Mouse (Mus musculus) CH12.LX (cell line): Measurements from ENCODE around the gene Tspan5.

Experiments used
- CTCF ChIP-seq, 2 experiments: IDR thresholded peaks in 1 of 2; conservative IDR thresholded peaks in 1 of 2; 2 replicates each; pipeline ENCODE4 v1.5.1; 2011 to 2012; ENCODE audit warnings: low read depth in 2 of 2, low read length in 2 of 2, improper control_type of control experiment in 1 of 2, inconsistent platforms in 1 of 2, mild to moderate bottlenecking in 1 of 2, moderate library complexity in 1 of 2
- E2F4 ChIP-seq: IDR thresholded peaks from 2 replicates; pipeline ENCODE4 v1.6.1; 2011; ENCODE audit warnings: low read depth, low read length, improper control_type of control experiment; ENCODE audit not compliant: insufficient replicate concordance
- EP300 ChIP-seq: IDR thresholded peaks from 2 replicates; pipeline ENCODE4 v1.6.1; 2011; ENCODE audit warnings: low read length, improper control_type of control experiment
- HCFC1 ChIP-seq: IDR thresholded peaks from 2 replicates; pipeline ENCODE4 v1.6.1; 2012; ENCODE audit warnings: low read depth, mild to moderate bottlenecking, inconsistent platforms, low read length, improper control_type of control experiment
- JUN ChIP-seq: IDR thresholded peaks from 2 replicates; pipeline ENCODE4 v1.6.1; 2011; ENCODE audit warnings: low read depth, mild to moderate bottlenecking, low read length, improper control_type of control experiment, moderate library complexity; ENCODE audit not compliant: insufficient read depth
- MXI1 ChIP-seq: IDR thresholded peaks from 2 replicates; pipeline ENCODE4 v1.6.1; 2011; ENCODE audit warnings: mild to moderate bottlenecking, low read depth, low read length, improper control_type of control experiment
- NELFE ChIP-seq: IDR thresholded peaks from 2 replicates; pipeline ENCODE4 v1.6.1; 2011; ENCODE audit warnings: low read depth, low read length, improper control_type of control experiment
- POLR2A ChIP-seq: IDR thresholded peaks from 2 replicates; pipeline ENCODE4 v1.6.1; 2011; ENCODE audit warnings: low read depth, mild to moderate bottlenecking, improper control_type of control experiment, low read length
- TCF12 ChIP-seq: IDR thresholded peaks from 2 replicates; pipeline ENCODE4 v1.6.1; 2014; ENCODE audit warnings: low read depth, mild to moderate bottlenecking, inconsistent platforms, low read length, improper control_type of control experiment
- ZC3H11A ChIP-seq: IDR thresholded peaks from 2 replicates; pipeline ENCODE4 v1.6.1; 2012; ENCODE audit warnings: low read depth, mild to moderate bottlenecking, inconsistent platforms, low read length, improper control_type of control experiment

GRCm38 (mm10) chr3:138841288-138841687, 99.3 kb downstream of the Tspan5 start:
- TF ChIP-seq NELFE = no peak
- no peak for TF ChIP-seq EP300
- no peak for TF ChIP-seq ZC3H11A
- no peak for TF ChIP-seq MXI1
- no peak for TF ChIP-seq CTCF (conservative IDR thresholded peaks at IDR 0.05 in 1 of 2, IDR thresholded peaks at IDR 0.05 in 1 of 2; ENCODE audit: low read depth in 2 of 2, low read length in 2 of 2)
- no peak for TF ChIP-seq E2F4
- TF ChIP-seq POLR2A = no peak
- no peak for TF ChIP-seq JUN
- TF ChIP-seq HCFC1 = no peak
- TF ChIP-seq TCF12 = no peak
